In genomic region chr16:28880307-28880681, GRCm38 (mm10) we compare ENCODE assay signal across 11 mouse cellular contexts. TPM values are rescaled to one million over a fixed set of nuclear protein-coding genes. Genes with fewer than 3 reads are reported as not detected.
DNase-seq lines count a peak whose midpoint lies in the region; ATAC-seq and TF ChIP-seq lines count a peak whose summit lies in the region.
"Had no signal": no experiment of that assay in that cellular context is flagged by ENCODE, and none has a peak within 500 bp of the region (broad histone marks: within the 10 kb centered on the region; RNA-seq: fewer than 3 reads in every experiment).

No protein-coding gene starts in this region.

- 52% methylated on average over 8 of the region's 8 CpGs for WGBS in forebrain, postnatal 0 days
- WGBS in forebrain, embryonic 14.5 days = 66% methylated on average over 8 of the region's 8 CpGs
- 62% methylated on average over 8 of the region's 8 CpGs for WGBS in liver, postnatal 0 days (ENCODE audit: insufficient replicate concordance)
- WGBS in intestine, embryonic 14.5 days = 33% methylated on average over 8 of the region's 8 CpGs
- 30% methylated on average over 8 of the region's 8 CpGs for WGBS in stomach, postnatal 0 days

- no peaks in the 10 kb centered on the region for H3K9me3 ChIP-seq in forebrain, postnatal 0 days (ENCODE audit: low read length)
- H3K9me3 ChIP-seq in forebrain, embryonic 14.5 days (replicated peaks; ENCODE audit: control insufficient read depth, low read length) = no peaks in the 10 kb centered on the region
- H3K9me3 ChIP-seq in liver, postnatal 0 days (ENCODE audit: low read length) = no peaks in the 10 kb centered on the region
- H3K9me3 ChIP-seq in intestine, embryonic 14.5 days (ENCODE audit: control insufficient read depth, low read length) = no peaks in the 10 kb centered on the region
- no peaks in the 10 kb centered on the region for H3K9me3 ChIP-seq in stomach, postnatal 0 days (ENCODE audit: control insufficient read depth, low read length)
- H3K9me3 ChIP-seq: embryonic facial prominence, embryonic 15.5 days had no signal

- no peak for TF ChIP-seq CTCF in forebrain, postnatal 0 days (IDR thresholded peaks at IDR 0.05; ENCODE audit: low read depth)
- TF ChIP-seq CTCF in liver, postnatal 0 days (IDR thresholded peaks at IDR 0.05; ENCODE audit: low read depth) = no peak
- no peak for TF ChIP-seq CTCF in stomach, postnatal 0 days (IDR thresholded peaks at IDR 0.05; ENCODE audit: low read depth)

- no peak overlapping the region for H3K9ac ChIP-seq in forebrain, postnatal 0 days
- H3K9ac ChIP-seq in forebrain, embryonic 14.5 days (ENCODE audit: low read length) = no peak overlapping the region
- no peak overlapping the region for H3K9ac ChIP-seq in liver, postnatal 0 days (replicated peaks)
- no peak overlapping the region for H3K9ac ChIP-seq in intestine, embryonic 14.5 days (ENCODE audit: low read length)
- no peak overlapping the region; the same call in 1 of the 2 replicates for H3K9ac ChIP-seq in stomach, postnatal 0 days (ENCODE audit: low read length)
- H3K9ac ChIP-seq: embryonic facial prominence, embryonic 15.5 days had no signal

- H3K4me3 ChIP-seq in forebrain, postnatal 0 days (ENCODE audit: low read depth, low read length) = no peak overlapping the region
- no peak overlapping the region for H3K4me3 ChIP-seq in forebrain, embryonic 14.5 days (ENCODE audit: low read depth, low read length)
- H3K4me3 ChIP-seq in liver, postnatal 0 days (ENCODE audit: low read depth, low read length) = no peak overlapping the region
- H3K4me3 ChIP-seq in intestine, embryonic 14.5 days (ENCODE audit: low read depth, low read length) = no peak overlapping the region
- H3K4me3 ChIP-seq in stomach, postnatal 0 days (ENCODE audit: low read depth, low read length) = no peak overlapping the region
- H3K4me3 ChIP-seq: embryonic facial prominence, embryonic 15.5 days had no signal

- peak overlapping the region; percentile 10; the same call in 1 of the 2 replicates for H3K4me2 ChIP-seq in forebrain, postnatal 0 days (ENCODE audit: low read depth)
- no peak overlapping the region for H3K4me2 ChIP-seq in forebrain, embryonic 14.5 days (ENCODE audit: low read length)
- peak overlapping the region; percentile 49 for H3K4me2 ChIP-seq in liver, postnatal 0 days (ENCODE audit: low read depth, low read length)
- H3K4me2 ChIP-seq in intestine, embryonic 14.5 days (ENCODE audit: low read length) = peak overlapping the region; percentile 12; the same call in 1 of the 2 replicates
- peak overlapping the region; percentile 21; the same call in 1 of the 2 replicates for H3K4me2 ChIP-seq in stomach, postnatal 0 days (replicated peaks; ENCODE audit: low read depth)
- H3K4me2 ChIP-seq: embryonic facial prominence, embryonic 15.5 days had no signal

- H3K27me3 ChIP-seq in forebrain, postnatal 0 days (ENCODE audit: insufficient read depth, low read length) = no peaks in the 10 kb centered on the region
- H3K27me3 ChIP-seq in forebrain, embryonic 14.5 days (replicated peaks; ENCODE audit: control insufficient read depth, insufficient read depth, low read length) = no peaks in the 10 kb centered on the region
- no peaks in the 10 kb centered on the region for H3K27me3 ChIP-seq in liver, postnatal 0 days (ENCODE audit: insufficient read depth, low read length)
- H3K27me3 ChIP-seq in intestine, embryonic 14.5 days (replicated peaks; ENCODE audit: control insufficient read depth, insufficient read depth, low read length) = no peaks in the 10 kb centered on the region
- no peaks in the 10 kb centered on the region for H3K27me3 ChIP-seq in stomach, postnatal 0 days (ENCODE audit: control insufficient read depth, insufficient read depth, low read length)
- H3K27me3 ChIP-seq: embryonic facial prominence, embryonic 15.5 days had no signal

- peak; percentile 29; the same call in 1 of the 2 replicates for ATAC-seq in forebrain, postnatal 0 days
- no peak for ATAC-seq in forebrain, embryonic 14.5 days
- ATAC-seq in liver, postnatal 0 days = no peak
- no peak for ATAC-seq in intestine, embryonic 14.5 days (replicated peaks; ENCODE audit: low FRiP score, low TSS enrichment, low read depth)
- ATAC-seq in stomach, postnatal 0 days (ENCODE audit: low FRiP score, low TSS enrichment) = no peak

- H3K27ac ChIP-seq in forebrain, postnatal 0 days (ENCODE audit: low read depth, low read length) = no peak overlapping the region
- H3K27ac ChIP-seq in forebrain, embryonic 14.5 days (ENCODE audit: low read depth, low read length) = no peak overlapping the region
- H3K27ac ChIP-seq in liver, postnatal 0 days (ENCODE audit: low read depth) = 0 out of 2 replicates have a peak overlapping the region, but pooled peaks have one; percentile 34
- H3K27ac ChIP-seq in intestine, embryonic 14.5 days (ENCODE audit: low read depth) = no peak overlapping the region; the same call in 1 of the 2 replicates
- H3K27ac ChIP-seq in stomach, postnatal 0 days (replicated peaks) = peak overlapping the region; percentile 53
- H3K27ac ChIP-seq: embryonic facial prominence, embryonic 15.5 days had no signal

- peak; percentile 43 for DNase-seq in forebrain, postnatal 0 days
- DNase-seq in forebrain, embryonic 14.5 days (ENCODE audit: low spot score) = no peak
- no peak for DNase-seq in liver, postnatal 0 days
- DNase-seq in liver = no peak
- no peak for DNase-seq in intestine, embryonic 14.5 days (ENCODE audit: low spot score)
- no peak for DNase-seq in stomach, postnatal 0 days (ENCODE audit: low spot score)
- no peak for DNase-seq in left cerebral cortex, adult 18-20 months (ENCODE audit: low spot score in 2 of 2)
- DNase-seq: gastrocnemius, postnatal 25 days; spleen, adult 18-20 months had no signal

- peaks cover 32% of the 10 kb centered on the region for H3K4me1 ChIP-seq in forebrain, postnatal 0 days (ENCODE audit: insufficient read depth)
- H3K4me1 ChIP-seq in forebrain, embryonic 14.5 days (ENCODE audit: control insufficient read depth, insufficient read depth, low read length) = peaks cover 21% of the 10 kb centered on the region
- peaks cover 29% of the 10 kb centered on the region for H3K4me1 ChIP-seq in liver, postnatal 0 days (ENCODE audit: insufficient read depth)
- H3K4me1 ChIP-seq in intestine, embryonic 14.5 days (replicated peaks; ENCODE audit: control insufficient read depth, insufficient read depth, low read length) = peaks cover 42% of the 10 kb centered on the region
- peaks cover 4% of the 10 kb centered on the region; the same call in 1 of the 2 replicates for H3K4me1 ChIP-seq in stomach, postnatal 0 days (replicated peaks; ENCODE audit: control insufficient read depth, insufficient read depth)

- no peaks in the 10 kb centered on the region for H3K36me3 ChIP-seq in forebrain, postnatal 0 days (ENCODE audit: insufficient read depth)
- no peaks in the 10 kb centered on the region for H3K36me3 ChIP-seq in forebrain, embryonic 14.5 days (ENCODE audit: control insufficient read depth, insufficient read depth, low read length)
- no peaks in the 10 kb centered on the region for H3K36me3 ChIP-seq in liver, postnatal 0 days (replicated peaks; ENCODE audit: insufficient read depth, low read length)
- no peaks in the 10 kb centered on the region for H3K36me3 ChIP-seq in intestine, embryonic 14.5 days (ENCODE audit: control insufficient read depth, insufficient read depth, low read length)
- no peaks in the 10 kb centered on the region for H3K36me3 ChIP-seq in stomach, postnatal 0 days (ENCODE audit: control insufficient read depth, insufficient read depth, low read length)
- H3K36me3 ChIP-seq: embryonic facial prominence, embryonic 15.5 days had no signal

- no peak for TF ChIP-seq EP300 in liver, postnatal 0 days (IDR thresholded peaks at IDR 0.05; ENCODE audit: low read depth)
- no peak for TF ChIP-seq EP300 in stomach, postnatal 0 days (optimal IDR thresholded peaks at IDR 0.05)

RNA-seq across cellular contexts. Expression of gene Mb21d2, which starts 49.2 kb away (rescaled TPM):
- 45.3 and 47.0 TPM in 2 replicates for total RNA-seq in forebrain, postnatal 0 days (2014; rRNA removed)
- polyA plus RNA-seq in forebrain, postnatal 0 days (2015; fragmentation: Nextera tagmentation; extraction: Ambion mirVana) = 15.2 and 15.8 TPM in 2 replicates
- 10.9 and 12.7 TPM in 2 replicates for polyA plus RNA-seq in forebrain, embryonic 14.5 days (2014; fragmentation: Nextera tagmentation; extraction: Ambion mirVana)
- 2.4 and 3.1 TPM in 2 replicates for polyA plus RNA-seq in liver, postnatal 0 days (2015; fragmentation: Nextera tagmentation; extraction: Ambion mirVana)
- 9.0 and 9.8 TPM in 2 replicates for polyA plus RNA-seq in intestine, embryonic 14.5 days (2014; fragmentation: Nextera tagmentation; extraction: Ambion mirVana)
- polyA plus RNA-seq in stomach, postnatal 0 days (2015; fragmentation: Nextera tagmentation; extraction: Ambion mirVana) = 4.6 and 4.8 TPM in 2 replicates
- 10 to 100 TPM; 36.3 to 38.2 TPM for total RNA-seq in left cerebral cortex, adult 18-20 months (2021)
- total RNA-seq: MEL had no signal

Comparison
In these comparisons a context has a peak if more than half of its experiments do, and no peak if none do; other contexts are left out.
1. H3K27ac ChIP-seq: peak in liver, postnatal 0 days (single experiment) and stomach, postnatal 0 days (single experiment); none in forebrain, postnatal 0 days (single experiment), forebrain, embryonic 14.5 days (single experiment) and intestine, embryonic 14.5 days (single experiment).